Mouse (Mus musculus) CH12.LX (cell line): ENCODE results near the gene Atp13a4.

Experiments
- CTCF ChIP-seq, 2 experiments: IDR thresholded peaks in 1 of 2; conservative IDR thresholded peaks in 1 of 2; 2 replicates each; pipeline ENCODE4 v1.5.1; 2011 to 2012; ENCODE audit warnings: low read depth in 2 of 2, low read length in 2 of 2, improper control_type of control experiment in 1 of 2, inconsistent platforms in 1 of 2, mild to moderate bottlenecking in 1 of 2, moderate library complexity in 1 of 2
- EP300 ChIP-seq: IDR thresholded peaks from 2 replicates; pipeline ENCODE4 v1.6.1; 2011; ENCODE audit warnings: low read length, improper control_type of control experiment
- MAFK ChIP-seq: IDR thresholded peaks from 2 replicates; pipeline ENCODE4 v1.6.1; 2011; ENCODE audit warnings: low read length, improper control_type of control experiment; ENCODE audit not compliant: insufficient replicate concordance
- MAX ChIP-seq: IDR thresholded peaks from 2 replicates; pipeline ENCODE4 v1.6.1; 2011; ENCODE audit warnings: low read length, improper control_type of control experiment
- USF1 ChIP-seq: IDR thresholded peaks from 2 replicates; pipeline ENCODE4 v1.6.1; 2014; ENCODE audit warnings: low read depth, mild to moderate bottlenecking, inconsistent platforms, low read length, improper control_type of control experiment
- ZC3H11A ChIP-seq: IDR thresholded peaks from 2 replicates; pipeline ENCODE4 v1.6.1; 2012; ENCODE audit warnings: low read depth, mild to moderate bottlenecking, inconsistent platforms, low read length, improper control_type of control experiment

- TF ChIP-seq ZC3H11A (no peak), USF1 (no peak), CTCF (conservative IDR thresholded peaks at IDR 0.05 in 1 of 2, IDR thresholded peaks at IDR 0.05 in 1 of 2; ENCODE audit: low read depth in 2 of 2, low read length in 2 of 2) (no peak), EP300 (no peak), MAFK (no peak), MAX (no peak)
Observed at GRCm38 (mm10) chr16:29481439-29481838, 63.2 kb downstream of the Atp13a4 start.
